Mouse (Mus musculus) bone marrow macrophage, adult 2 months (primary cell): ENCODE measurements around the gene Serinc5.

Experiments used
- CTCF ChIP-seq: IDR thresholded peaks from 2 replicates; pipeline ENCODE4 v1.5.1; 2012; ENCODE audit warnings: low read depth, mild to moderate bottlenecking, low read length, moderate library complexity
- POLR2A ChIP-seq: IDR thresholded peaks from 2 replicates; pipeline ENCODE4 v1.6.1; 2012; ENCODE audit warnings: mild to moderate bottlenecking, low read depth, low read length, borderline replicate concordance

DNA sequence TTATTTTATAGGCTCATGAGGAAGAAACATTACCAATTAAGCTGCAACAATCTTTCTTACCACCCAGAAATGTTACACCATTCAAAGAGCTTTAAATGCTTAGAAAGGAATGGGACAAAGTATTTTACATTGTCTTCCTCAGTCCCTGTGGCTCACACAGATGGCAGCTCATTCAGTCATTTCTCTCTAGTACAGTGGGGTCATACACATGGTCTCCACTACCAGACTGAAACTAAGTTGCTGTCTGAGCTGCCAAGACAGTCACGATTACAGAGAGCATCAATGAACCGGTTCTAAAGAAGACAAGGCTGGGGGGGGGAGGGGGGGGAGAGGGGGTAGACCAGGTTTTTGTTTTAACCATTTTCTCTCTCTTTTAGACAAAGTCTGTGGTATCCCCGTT, 19.7 kb upstream of the Serinc5 start:
- no peak for TF ChIP-seq CTCF
- no peak for TF ChIP-seq POLR2A
